Mouse (Mus musculus): ENCODE results near the gene Atad2b.
"Not testable (repeated sequence)": the region's sequence is repeated elsewhere in the genome, so short reads cannot be mapped to it uniquely, and the experiment has no call there.

Atad2b gene

GRCm38 (mm10) chr12:4916994-4917804 is at the start of gene Atad2b:
TSS of gene Atad2b (plus strand) at chr12:4917353.
- in situ Hi-C loops (cut with MboI; ENCODE audit: low sequenced_read_pairs): no loop called here

GRCm38 (mm10) chr12:4868924-4869323 is 48.2 kb upstream of the Atad2b start:
- in situ Hi-C loops (cut with MboI; ENCODE audit: low sequenced_read_pairs): no loop called here

- in situ Hi-C loops (cut with MboI; ENCODE audit: low sequenced_read_pairs): no loop called here
Measured at GRCm38 (mm10) chr12:4871260-4871659, 45.9 kb upstream of the Atad2b start.

- in situ Hi-C loops (cut with MboI; ENCODE audit: low sequenced_read_pairs): no loop called here
Measured at GRCm38 (mm10) chr12:4872273-4872672, 44.9 kb upstream of the Atad2b start.

GRCm38 (mm10) chr12:4872983-4873477 is 44.1 kb upstream of the Atad2b start:
- in situ Hi-C loops (cut with MboI; ENCODE audit: low sequenced_read_pairs): no loop called here

GRCm38 (mm10) chr12:4873531-4873930 is 43.6 kb upstream of the Atad2b start:
- in situ Hi-C loops (cut with MboI; ENCODE audit: low sequenced_read_pairs): no loop called here

GRCm38 (mm10) chr12:4874161-4874927 is 42.8 kb upstream of the Atad2b start, which contains the start of gene Mfsd2b:
TSS of gene Mfsd2b (minus strand) at chr12:4874359.
- in situ Hi-C loops (cut with MboI; ENCODE audit: low sequenced_read_pairs): no loop called here

- in situ Hi-C loops (cut with MboI; ENCODE audit: low sequenced_read_pairs): no loop called here
Measured at GRCm38 (mm10) chr12:4875623-4876022, 41.5 kb upstream of the Atad2b start.

- in situ Hi-C loops (cut with MboI; ENCODE audit: low sequenced_read_pairs): no loop called here
Measured at GRCm38 (mm10) chr12:4878296-4878783, 38.8 kb upstream of the Atad2b start.

GRCm38 (mm10) chr12:4879048-4879447 is 38.1 kb upstream of the Atad2b start:
- in situ Hi-C loops (cut with MboI; ENCODE audit: low sequenced_read_pairs): no loop called here

- in situ Hi-C loops (cut with MboI; ENCODE audit: low sequenced_read_pairs): no loop called here
Measured at GRCm38 (mm10) chr12:4882086-4882485, 35.1 kb upstream of the Atad2b start.

GRCm38 (mm10) chr12:4885062-4885461 is 32.1 kb upstream of the Atad2b start:
- in situ Hi-C loops (cut with MboI; ENCODE audit: low sequenced_read_pairs): no loop called here

GRCm38 (mm10) chr12:4886581-4886980 is 30.6 kb upstream of the Atad2b start:
- in situ Hi-C loops (cut with MboI; ENCODE audit: low sequenced_read_pairs): not testable (repeated sequence)

- in situ Hi-C loops (cut with MboI; ENCODE audit: low sequenced_read_pairs): no loop called here
Measured at GRCm38 (mm10) chr12:4888739-4889138, 28.4 kb upstream of the Atad2b start.

GRCm38 (mm10) chr12:4889251-4889650 is 27.9 kb upstream of the Atad2b start:
- in situ Hi-C loops (cut with MboI; ENCODE audit: low sequenced_read_pairs): no loop called here

GRCm38 (mm10) chr12:4889891-4890290 is 27.3 kb upstream of the Atad2b start:
- in situ Hi-C loops (cut with MboI; ENCODE audit: low sequenced_read_pairs): no loop called here

GRCm38 (mm10) chr12:4898024-4898423 is 19.1 kb upstream of the Atad2b start:
- in situ Hi-C loops (cut with MboI; ENCODE audit: low sequenced_read_pairs): no loop called here

- in situ Hi-C loops (cut with MboI; ENCODE audit: low sequenced_read_pairs): no loop called here
Measured at GRCm38 (mm10) chr12:4905946-4906345, 11.2 kb upstream of the Atad2b start.

- in situ Hi-C loops (cut with MboI; ENCODE audit: low sequenced_read_pairs): no loop called here
Measured at GRCm38 (mm10) chr12:4906476-4906875, 10.7 kb upstream of the Atad2b start.

GRCm38 (mm10) chr12:4906951-4907906 is 9.9 kb upstream of the Atad2b start, which contains the start of gene Ubxn2a:
TSS of gene Ubxn2a (minus strand) at chr12:4907705.
- in situ Hi-C loops (cut with MboI; ENCODE audit: low sequenced_read_pairs): no loop called here

Data from CH12F3 (cell line).